ENCODE assay signal across 13 mouse cellular contexts in genomic region chr4:149171581-149171981, GRCm38 (mm10). TPM values are rescaled to one million over a fixed set of nuclear protein-coding genes. Genes with fewer than 3 reads are reported as not detected.
A peak's percentile ranks its signal among the peaks of the same experiment; 100 is the strongest.
DNase-seq lines count a peak whose midpoint lies in the region; ATAC-seq lines count a peak whose summit lies in the region.
"Had no signal": no experiment of that assay in that cellular context is flagged by ENCODE, and none has a peak within 500 bp of the region (broad histone marks: within the 10 kb centered on the region; RNA-seq: fewer than 3 reads in every experiment).

No protein-coding gene starts in this region.

- intact Hi-C loops in heart, postnatal 25 days (cut with DNase I), result no loop called here

- no peaks in the 10 kb centered on the region for H3K9me3 ChIP-seq in liver, embryonic 16.5 days (replicated peaks; ENCODE audit: control insufficient read depth, low read length)
- no peaks in the 10 kb centered on the region for H3K9me3 ChIP-seq in midbrain, embryonic 13.5 days
- H3K9me3 ChIP-seq: G1E; hindbrain, embryonic 12.5 days had no signal

- no peak overlapping the region for H3K4me2 ChIP-seq in liver, embryonic 16.5 days (ENCODE audit: low read depth, low read length)
- H3K4me2 ChIP-seq in midbrain, embryonic 13.5 days (replicated peaks), result no peak overlapping the region
- H3K4me2 ChIP-seq: hindbrain, embryonic 12.5 days had no signal

- peak; percentile 27 for DNase-seq in heart, postnatal 25 days (ENCODE audit: low spot score)
- no peak for DNase-seq in heart, adult 8-10 months (ENCODE audit: low spot score)
- DNase-seq in kidney, adult 11 months, result no peak
- DNase-seq in embryo, embryonic 11 days, result no peak
- DNase-seq: layer of hippocampus, postnatal 36 days had no signal

- H3K36me3 ChIP-seq in liver, embryonic 16.5 days (ENCODE audit: control insufficient read depth, insufficient read depth), result no peaks in the 10 kb centered on the region
- peaks cover 15% of the 10 kb centered on the region for H3K36me3 ChIP-seq in midbrain, embryonic 13.5 days

- peaks cover 14% of the 10 kb centered on the region for H3K4me1 ChIP-seq in brown adipose tissue, adult 24 weeks (ENCODE audit: control insufficient read depth, insufficient read depth, insufficient read length, low read length)
- peaks cover 13% of the 10 kb centered on the region for H3K4me1 ChIP-seq in liver, embryonic 16.5 days (ENCODE audit: control insufficient read depth, low read depth, low read length)
- H3K4me1 ChIP-seq in midbrain, embryonic 13.5 days (replicated peaks), result peaks cover 11% of the 10 kb centered on the region; the same call in 1 of the 2 replicates

- peak overlapping the region; percentile 86 for H3K27ac ChIP-seq in brown adipose tissue, adult 24 weeks (replicated peaks; ENCODE audit: low read depth, low read length)
- peak overlapping the region; percentile 38; the same call in 1 of the 2 replicates for H3K27ac ChIP-seq in liver, embryonic 16.5 days (ENCODE audit: low read length)
- H3K27ac ChIP-seq in midbrain, embryonic 13.5 days, result no peak overlapping the region

- WGBS in liver, embryonic 16.5 days (ENCODE audit: insufficient replicate concordance), result 40% methylated on average over 5 of the region's 5 CpGs
- 82% methylated on average over 5 of the region's 5 CpGs for WGBS in midbrain, embryonic 13.5 days

- ATAC-seq in liver, embryonic 16.5 days (ENCODE audit: low read depth), result 0 out of 2 replicates have a peak, but pooled peaks have one; percentile 2
- ATAC-seq in neutrophil, adult 5-6 weeks (ENCODE audit: extremely low read depth, insufficient number of reproducible peaks, low FRiP score, poor library complexity, severe bottlenecking), result peak; percentile 25; the same call in 1 of the 2 replicates
- ATAC-seq in midbrain, embryonic 13.5 days, result no peak
- ATAC-seq: forebrain, embryonic 14.5 days had no signal

- no peaks in the 10 kb centered on the region for H3K27me3 ChIP-seq in liver, embryonic 16.5 days (ENCODE audit: control insufficient read depth, insufficient read depth, low read depth, low read length)
- H3K27me3 ChIP-seq in midbrain, embryonic 13.5 days, result no peaks in the 10 kb centered on the region
- H3K27me3 ChIP-seq: hindbrain, embryonic 12.5 days had no signal

- no peak overlapping the region for H3K9ac ChIP-seq in liver, embryonic 16.5 days (ENCODE audit: low read depth, low read length)
- no peak overlapping the region for H3K9ac ChIP-seq in midbrain, embryonic 13.5 days (replicated peaks)
- H3K9ac ChIP-seq: hindbrain, embryonic 12.5 days had no signal

- H3K4me3 ChIP-seq in brown adipose tissue, adult 24 weeks (ENCODE audit: insufficient read depth, low read depth, low read length), result no peak overlapping the region
- H3K4me3 ChIP-seq in liver, embryonic 16.5 days (ENCODE audit: low read depth, low read length), result no peak overlapping the region
- H3K4me3 ChIP-seq in midbrain, embryonic 13.5 days (replicated peaks), result no peak overlapping the region
- H3K4me3 ChIP-seq: hindbrain, embryonic 12.5 days had no signal

RNA-seq across cellular contexts. Expression of gene Pgd, which starts 5.0 kb away (rescaled TPM):
- 10 to 100 TPM; 39.9 TPM for total RNA-seq in heart, postnatal 25 days (2021)
- 10 to 100 TPM; 37.5 to 47.2 (median 42.3) TPM for total RNA-seq in heart, adult 8-10 months (2022)
- 583 and 610 TPM in 2 replicates for polyA plus RNA-seq in brown adipose tissue, adult 24 weeks (2012; ENCODE audit: insufficient read depth, insufficient read length, missing spikeins)
- polyA plus RNA-seq in liver, embryonic 16.5 days (2015; fragmentation: Nextera tagmentation; extraction: Ambion mirVana), result 64.0 and 69.6 TPM in 2 replicates
- 171 and 177 TPM in 2 replicates for total RNA-seq in neutrophil, adult 5-6 weeks (2017)
- polyA plus RNA-seq in midbrain, embryonic 13.5 days (2015; fragmentation: Nextera tagmentation; extraction: Ambion mirVana), result 116 and 118 TPM in 2 replicates

RNA-seq across cellular contexts. Expression of gene Cenps, which starts 34.2 kb away (rescaled TPM):
- total RNA-seq in heart, postnatal 25 days (2021), result 1 to 10 TPM; 7.8 to 8.9 TPM
- 10 to 100 TPM in 2 of 4 experiments, 1 to 10 TPM in 2; 6.5 to 10.8 (median 9.4) TPM for total RNA-seq in heart, adult 8-10 months (2022)
- polyA plus RNA-seq in brown adipose tissue, adult 24 weeks (2012; ENCODE audit: insufficient read depth, insufficient read length, missing spikeins), result not detected in 2 replicates
- polyA plus RNA-seq in liver, embryonic 16.5 days (2015; fragmentation: Nextera tagmentation; extraction: Ambion mirVana), result 10.6 and 12.3 TPM in 2 replicates
- total RNA-seq in neutrophil, adult 5-6 weeks (2017), result 3.8 and 7.1 TPM in 2 replicates
- polyA plus RNA-seq in midbrain, embryonic 13.5 days (2015; fragmentation: Nextera tagmentation; extraction: Ambion mirVana), result 22.9 and 24.6 TPM in 2 replicates

RNA-seq across cellular contexts. Expression of gene Cort, which starts 45.0 kb away (rescaled TPM):
- total RNA-seq in heart, postnatal 25 days (2021), result under 1 TPM in 1 of 2 experiments, not detected in 1; 0.39 TPM
- total RNA-seq in heart, adult 8-10 months (2022), result 1 to 10 TPM in 1 of 4 experiments, under 1 TPM in 2, not detected in 1; 0.41 to 1.1 (median 0.84) TPM
- polyA plus RNA-seq in brown adipose tissue, adult 24 weeks (2012; ENCODE audit: insufficient read depth, insufficient read length, missing spikeins), result not detected in 2 replicates
- polyA plus RNA-seq in liver, embryonic 16.5 days (2015; fragmentation: Nextera tagmentation; extraction: Ambion mirVana), result not detected in 2 replicates
- total RNA-seq in neutrophil, adult 5-6 weeks (2017), result not detected in 2 replicates
- polyA plus RNA-seq in midbrain, embryonic 13.5 days (2015; fragmentation: Nextera tagmentation; extraction: Ambion mirVana), result 0.42 and 0.53 TPM in 2 replicates
- polyA plus RNA-seq: neural tube, embryonic 11.5 days had no signal
